Mouse (Mus musculus): ENCODE measurements around the gene Dpep1.

GRCm38 (mm10) chr8:123157888-123158465 lies 28.1 kb upstream of the Dpep1 start, which contains the start of gene Sult5a1:
- TF ChIP-seq GATA1 (IDR thresholded peaks at IDR 0.05; ENCODE audit: borderline replicate concordance, low read length) (no peak), CTCF (IDR thresholded peaks at IDR 0.05; ENCODE audit: low read depth, low read length) (no peak), GATA2 (IDR thresholded peaks at IDR 0.05; ENCODE audit: borderline replicate concordance, low read depth, low read length) (no peak), TAL1 (conservative IDR thresholded peaks at IDR 0.05; ENCODE audit: low read depth, low read length) (no peak), POLR2AphosphoS5 (IDR thresholded peaks at IDR 0.05; ENCODE audit: insufficient replicate concordance, low read depth, low read length) (no peak)
